Mouse (Mus musculus): ENCODE data around the gene Bfsp1.

GRCm38 (mm10) chr2:143806924-143807664 lies 55.9 kb downstream of the Bfsp1 start:
- TF ChIP-seq CTCF (IDR thresholded peaks at IDR 0.05; ENCODE audit: insufficient read depth, low read length) = no peak
- TF ChIP-seq POLR2A (IDR thresholded peaks at IDR 0.05; ENCODE audit: borderline replicate concordance, extremely low read depth, low read depth, low read length) = no peak

Measured in lung, adult 2 months (tissue).